Mouse (Mus musculus) ES-E14 (cell line): Measurements from ENCODE around the gene Med27.

Experiments
- CHD2 ChIP-seq: IDR thresholded peaks from 2 replicates; pipeline ENCODE4 v1.6.1; 2014; ENCODE audit warnings: mild to moderate bottlenecking, low read depth, low read length, inconsistent platforms
- HCFC1 ChIP-seq: IDR thresholded peaks from 2 replicates; pipeline ENCODE4 v1.6.1; 2012; ENCODE audit warnings: low read length, inconsistent platforms, borderline replicate concordance; ENCODE audit not compliant: insufficient read depth
- ZC3H11A ChIP-seq: IDR thresholded peaks from 2 replicates; pipeline ENCODE4 v1.6.1; 2012; ENCODE audit warnings: low read depth, mild to moderate bottlenecking, inconsistent platforms, low read length, borderline replicate concordance

GRCm38 (mm10) chr2:29523918-29524811 is 177.5 kb downstream of the Med27 start:
- TF ChIP-seq ZC3H11A (no peak), HCFC1 (no peak), CHD2 (no peak)
